Mouse (Mus musculus) frontal cortex, postnatal 10 days (tissue): ENCODE data around the gene Ankrd40.

Source experiments
- DNase-seq, 2 experiments: peaks; one replicate each; pipeline ENCODE4 v3.0.0; 2022; ENCODE audit warnings: low spot score in 2 of 2, mixed read lengths in 1 of 2

Ankrd40 gene

DNA sequence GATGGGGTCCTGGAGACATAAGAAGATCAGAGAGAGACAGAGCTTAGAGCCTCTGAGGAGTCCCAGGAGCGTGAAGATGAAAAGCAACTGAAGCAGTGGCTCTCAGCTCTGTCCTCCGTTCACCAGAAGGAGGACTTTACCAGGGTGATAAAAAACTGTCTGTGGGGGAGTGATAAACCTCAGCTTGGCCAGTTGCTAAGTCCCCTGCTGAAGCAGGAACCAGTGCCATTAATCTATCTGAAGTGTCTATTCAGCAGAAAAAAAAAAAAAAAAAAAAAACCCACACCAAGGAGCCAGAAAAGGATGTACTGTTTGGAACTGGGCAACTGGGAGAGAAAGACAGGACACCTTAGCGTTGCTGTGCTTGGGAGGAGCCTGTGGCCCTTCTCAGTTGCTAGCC, 23.3 kb downstream of the Ankrd40 start:
- DNase-seq, result no peak

DNA sequence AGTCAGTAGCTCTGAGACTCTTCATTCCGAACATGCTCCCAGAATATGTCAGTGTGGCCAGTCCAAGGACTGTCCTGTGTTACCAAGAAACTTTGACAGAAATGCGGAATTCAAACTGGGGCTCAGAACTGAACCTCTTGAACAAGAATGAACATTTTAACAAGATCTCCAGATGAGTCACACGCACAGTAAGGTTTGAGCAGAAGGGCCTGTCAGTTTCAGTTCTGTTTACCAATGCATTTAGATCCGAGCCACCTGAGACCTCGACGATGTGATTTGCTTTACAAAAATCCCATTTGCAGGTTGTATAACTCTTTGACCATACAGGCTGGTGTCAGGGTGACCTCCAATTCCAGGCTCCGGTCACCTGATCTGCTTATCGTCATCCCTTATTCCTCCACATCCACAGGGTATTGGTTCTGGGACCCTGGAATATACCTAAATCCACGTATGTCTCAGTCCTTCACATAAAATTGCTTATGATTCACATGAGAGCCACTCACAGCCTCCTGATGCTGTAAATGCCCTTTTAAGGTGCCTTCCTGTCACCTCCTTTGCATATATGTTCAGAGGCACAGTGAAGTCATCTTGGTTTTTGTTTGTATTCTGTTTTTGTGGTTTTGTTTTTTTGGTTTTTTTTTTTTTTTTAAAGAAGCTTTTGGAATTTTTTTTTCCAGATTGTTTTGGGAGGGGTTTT, 27.9 kb downstream of the Ankrd40 start:
- no peak for DNase-seq

DNA sequence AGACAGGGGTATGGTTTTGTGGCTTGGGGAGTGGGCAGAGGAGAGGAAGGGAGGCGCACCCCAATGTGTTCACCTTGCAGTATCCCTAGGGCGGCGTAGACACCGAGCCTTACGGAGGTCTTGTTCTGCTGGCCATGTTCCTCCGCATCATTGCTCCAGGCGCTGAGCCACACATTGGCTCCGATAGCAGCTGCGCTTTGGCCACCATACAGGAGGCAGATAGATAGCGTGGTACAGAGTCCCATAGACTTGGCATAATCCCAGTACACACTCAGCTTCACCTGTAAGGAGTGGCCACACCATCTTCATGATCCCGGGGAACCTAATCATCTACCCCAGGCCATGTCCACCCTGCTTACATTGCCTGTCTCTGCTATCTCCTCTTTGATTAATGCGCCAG, 31.4 kb downstream of the Ankrd40 start:
- DNase-seq, result no peak

DNA sequence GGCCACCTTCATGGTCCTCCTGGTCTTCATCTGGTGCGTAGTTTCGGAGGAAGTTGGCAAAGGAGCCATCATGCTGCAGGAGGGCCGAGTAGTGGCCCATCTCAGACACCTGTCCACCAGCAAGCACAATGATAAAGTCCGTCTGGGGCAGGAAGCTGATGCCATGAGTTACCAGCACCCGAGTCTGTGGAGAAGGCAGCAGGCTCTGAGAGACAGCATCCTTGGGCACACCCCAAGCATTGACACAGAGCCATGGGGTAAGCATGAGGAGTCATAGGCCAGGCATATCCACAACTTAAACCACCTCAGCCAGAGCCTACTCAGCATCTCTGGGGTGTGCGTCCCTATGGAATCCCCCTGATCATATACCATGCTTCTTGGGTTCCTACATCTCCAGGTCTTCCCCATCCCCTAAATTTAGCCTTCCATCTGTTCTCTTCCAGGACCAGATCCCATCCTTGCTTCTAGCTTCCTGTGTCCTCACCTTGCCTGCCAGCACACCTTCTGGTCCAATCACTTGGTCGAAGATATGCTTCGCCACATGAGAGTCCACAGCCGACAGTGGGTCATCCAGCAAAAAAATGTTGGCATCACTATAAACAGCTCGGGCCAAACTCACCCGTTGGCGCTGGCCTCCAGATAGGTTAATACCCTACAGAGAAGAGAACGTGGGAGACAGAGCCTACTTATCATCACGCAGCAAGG, 33.5 kb downstream of the Ankrd40 start:
- DNase-seq, result no peak

- DNase-seq, result no peak
These were observed 34.3 kb downstream of the Ankrd40 start for GRCm38 (mm10) chr11:94362101-94362500.

DNA sequence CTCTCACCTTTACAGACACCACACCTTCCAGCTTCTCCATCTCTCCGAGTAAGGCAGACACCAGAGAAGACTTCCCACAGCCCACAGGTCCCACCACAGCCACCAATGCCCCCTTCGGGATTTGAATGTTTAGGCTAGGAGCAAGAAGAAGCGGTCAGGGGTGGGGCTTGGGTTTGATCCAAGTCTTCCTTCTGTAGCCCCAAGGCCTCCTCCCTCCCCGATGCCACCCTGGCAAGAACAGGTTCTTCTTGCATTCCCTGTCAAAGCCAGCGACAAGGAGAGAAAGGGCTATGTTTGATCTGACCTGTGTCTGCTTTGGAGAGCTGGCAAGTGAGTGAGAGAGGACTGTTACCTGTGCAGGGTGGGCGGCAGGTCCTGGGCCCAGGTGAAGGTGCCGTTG, 35.9 kb downstream of the Ankrd40 start:
- DNase-seq, result no peak

GRCm38 (mm10) chr11:94365340-94365739, 37.5 kb downstream of the Ankrd40 start:
- DNase-seq, result no peak

GRCm38 (mm10) chr11:94369981-94370380, 42.2 kb downstream of the Ankrd40 start:
- no peak for DNase-seq

- DNase-seq, result no peak
These were observed 43.0 kb downstream of the Ankrd40 start for GRCm38 (mm10) chr11:94370809-94371208.

- DNase-seq, result no peak
These were observed 46.6 kb downstream of the Ankrd40 start for GRCm38 (mm10) chr11:94374276-94374948.

- DNase-seq, result no peak
These were observed 51.3 kb downstream of the Ankrd40 start for GRCm38 (mm10) chr11:94379061-94379460.

DNA sequence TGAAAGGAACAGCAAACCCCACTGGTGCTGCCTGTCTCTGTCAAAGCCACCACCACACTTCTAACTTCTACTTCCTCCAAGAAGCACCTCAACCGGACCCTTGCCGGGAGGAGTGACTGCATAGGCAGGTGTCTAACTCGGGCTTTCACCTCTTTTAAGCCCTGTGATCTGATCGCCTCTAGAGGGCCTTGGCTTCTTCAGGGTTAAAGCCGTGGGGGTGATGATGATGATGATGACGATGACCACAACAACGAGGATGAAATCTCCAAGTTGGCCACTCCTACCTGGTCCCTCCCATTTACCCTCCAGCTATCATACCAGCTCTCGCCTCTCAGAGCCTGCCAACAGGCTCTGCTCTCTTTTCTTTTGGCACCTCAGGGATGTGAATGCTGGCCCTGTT, 51.9 kb downstream of the Ankrd40 start:
- no peak for DNase-seq

DNA sequence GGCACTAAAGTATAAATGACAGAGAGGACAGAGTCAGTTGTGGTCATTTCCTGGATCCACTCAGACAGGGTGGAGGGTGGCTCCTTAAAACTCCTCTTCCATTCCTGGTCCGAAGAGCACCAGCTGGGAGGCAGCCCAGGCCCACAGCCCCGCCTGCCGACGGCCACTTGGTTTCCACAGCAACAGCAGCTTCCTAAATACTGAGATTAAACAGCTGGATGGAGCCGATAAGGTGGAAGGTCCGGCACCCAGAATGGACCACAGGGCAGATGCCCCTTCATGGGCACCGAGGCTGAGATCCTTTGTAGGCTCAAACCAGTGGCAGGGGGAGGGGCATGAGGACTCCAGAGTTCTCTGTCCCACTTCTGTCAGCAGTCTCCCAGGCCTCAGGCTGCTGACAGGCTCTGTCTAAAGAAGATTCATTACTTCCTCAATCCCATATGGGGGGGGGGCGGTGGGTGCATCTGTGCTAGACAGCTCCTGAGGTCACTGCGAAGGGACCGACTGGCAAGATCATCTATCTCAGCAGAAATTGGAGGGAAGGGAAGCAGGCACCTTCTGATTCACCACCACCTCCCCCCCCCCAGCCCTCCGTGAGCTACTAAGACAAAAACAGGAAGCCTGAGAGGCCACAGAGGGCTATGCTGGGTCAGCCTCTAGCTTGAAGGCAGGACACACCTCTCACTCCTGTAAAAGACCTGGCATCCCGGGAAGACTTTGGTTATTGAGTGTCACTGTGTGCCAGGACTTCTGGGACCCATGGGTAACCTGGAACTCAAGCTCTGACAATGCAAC, 58.4 kb downstream of the Ankrd40 start:
- DNase-seq, result peak; percentile 30 to 47

DNA sequence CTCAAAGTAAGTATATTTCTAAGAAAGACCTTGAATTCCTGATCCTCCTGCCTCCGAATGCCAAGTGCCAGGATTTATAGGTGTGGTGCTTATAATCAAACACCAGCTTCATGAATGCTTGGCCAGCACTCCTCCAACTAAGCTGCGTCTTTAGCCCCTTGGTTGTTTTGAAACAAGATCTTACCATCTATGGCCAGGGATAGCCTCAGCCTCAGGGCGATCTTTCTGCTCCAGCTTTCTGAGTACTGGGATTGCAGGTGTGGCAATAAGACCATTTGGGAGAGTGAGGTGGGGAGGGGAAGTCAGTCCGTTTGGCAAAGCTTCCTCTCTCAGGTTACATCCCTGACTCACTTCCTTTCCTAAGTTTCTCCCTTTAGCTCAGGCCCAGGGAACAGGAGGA, 60.0 kb downstream of the Ankrd40 start:
- DNase-seq, result no peak

GRCm38 (mm10) chr11:94389021-94389420, 61.2 kb downstream of the Ankrd40 start:
- no peak for DNase-seq

GRCm38 (mm10) chr11:94389724-94390396, 62.1 kb downstream of the Ankrd40 start:
- DNase-seq, result no peak

GRCm38 (mm10) chr11:94390825-94391224, 63.0 kb downstream of the Ankrd40 start:
- no peak for DNase-seq
